Mouse (Mus musculus): ENCODE data around the gene Pbx2. TPM values are rescaled to one million over a fixed set of nuclear protein-coding genes. Genes with fewer than 3 reads are reported as not detected.
A peak's percentile ranks its signal among the peaks of the same experiment; 100 is the strongest.

Pbx2 gene
- polyA plus RNA-seq, 1 experiment from 2014 or later, result 6.9 TPM

- Histone ChIP-seq H3K4me1 (ENCODE audit: control insufficient read depth, insufficient read depth, low read length) (peaks cover 39% of the 10 kb centered on the region), H3K27ac (ENCODE audit: low read length) (peak overlapping the region; percentile 92), H3K4me2 (ENCODE audit: low read depth, low read length) (peak overlapping the region; percentile 68), H3K4me3 (ENCODE audit: low read length) (peak overlapping the region; percentile 89), H3K9me3 (ENCODE audit: control insufficient read depth, low read length) (no peaks in the 10 kb centered on the region), H3K36me3 (ENCODE audit: control insufficient read depth, insufficient read depth, low read length) (peaks cover 7% of the 10 kb centered on the region), H3K9ac (ENCODE audit: low read depth, low read length) (peak overlapping the region; percentile 99), H3K27me3 (replicated peaks; ENCODE audit: control insufficient read depth, insufficient read depth, low read length) (no peaks in the 10 kb centered on the region)
- 9% methylated on average over 24 of the region's 24 CpGs for WGBS
- no peak for ATAC-seq
Measured at GRCm38 (mm10) chr17:34604511-34605237, 13.6 kb downstream of the Pbx2 start.

GRCm38 (mm10) chr17:34605609-34606008 is 14.5 kb downstream of the Pbx2 start:
- Histone ChIP-seq H3K9me3 (ENCODE audit: control insufficient read depth, low read length) (no peaks in the 10 kb centered on the region), H3K9ac (ENCODE audit: low read depth, low read length) (peak overlapping the region; percentile 99), H3K36me3 (ENCODE audit: control insufficient read depth, insufficient read depth, low read length) (peaks cover 6% of the 10 kb centered on the region; the same call in 1 of the 2 replicates), H3K4me2 (ENCODE audit: low read depth, low read length) (peak overlapping the region; percentile 89), H3K27ac (ENCODE audit: low read length) (peak overlapping the region; percentile 92), H3K4me3 (ENCODE audit: low read length) (peak overlapping the region; percentile 89), H3K27me3 (replicated peaks; ENCODE audit: control insufficient read depth, insufficient read depth, low read length) (no peaks in the 10 kb centered on the region), H3K4me1 (ENCODE audit: control insufficient read depth, insufficient read depth, low read length) (peaks cover 39% of the 10 kb centered on the region)
- WGBS, result 1% methylated on average over 27 of the region's 30 CpGs
- peak; percentile 44 for ATAC-seq

GRCm38 (mm10) chr17:34606186-34607039 is 15.3 kb downstream of the Pbx2 start:
- no peaks in the 10 kb centered on the region for H3K27me3 ChIP-seq (replicated peaks; ENCODE audit: control insufficient read depth, insufficient read depth, low read length)
- peak overlapping the region; percentile 99 for H3K9ac ChIP-seq (ENCODE audit: low read depth, low read length)
- H3K9me3 ChIP-seq (ENCODE audit: control insufficient read depth, low read length), result no peaks in the 10 kb centered on the region
- peak overlapping the region; percentile 89 for H3K4me3 ChIP-seq (ENCODE audit: low read length)
- H3K4me2 ChIP-seq (ENCODE audit: low read depth, low read length), result peak overlapping the region; percentile 89
- no peak for ATAC-seq
- peaks cover 39% of the 10 kb centered on the region for H3K4me1 ChIP-seq (ENCODE audit: control insufficient read depth, insufficient read depth, low read length)
- H3K36me3 ChIP-seq (ENCODE audit: control insufficient read depth, insufficient read depth, low read length), result 0 out of 2 replicates have a peak, but pooled peaks cover 4% of the 10 kb centered on the region
- WGBS, result 10% methylated on average over 31 of the region's 32 CpGs
- H3K27ac ChIP-seq (ENCODE audit: low read length), result peak overlapping the region; percentile 89

DNA sequence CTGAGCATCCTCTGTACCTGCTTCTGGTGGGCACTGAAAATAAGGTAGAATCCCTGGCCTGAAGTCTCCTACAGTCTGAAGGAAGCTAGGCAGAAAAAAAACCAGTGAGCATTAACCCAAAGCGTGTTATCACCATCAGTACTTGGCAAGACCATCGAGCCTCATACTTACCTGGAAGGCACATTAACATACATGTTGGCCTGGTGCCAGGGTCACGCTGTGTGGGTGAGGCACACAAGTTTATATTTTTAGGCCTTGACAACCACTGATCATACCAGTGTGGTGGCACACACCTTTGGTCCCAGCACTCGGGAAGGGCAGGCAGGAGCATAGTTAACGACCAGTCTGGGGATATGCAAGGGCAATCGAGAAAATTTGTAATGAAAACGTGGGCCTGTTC is 16.9 kb downstream of the Pbx2 start:
- Histone ChIP-seq H3K9me3 (ENCODE audit: control insufficient read depth, low read length) (no peaks in the 10 kb centered on the region), H3K27me3 (replicated peaks; ENCODE audit: control insufficient read depth, insufficient read depth, low read length) (no peaks in the 10 kb centered on the region), H3K9ac (ENCODE audit: low read depth, low read length) (0 out of 2 replicates have a peak overlapping the region, but pooled peaks have one; percentile 18), H3K4me1 (ENCODE audit: control insufficient read depth, insufficient read depth, low read length) (peaks cover 30% of the 10 kb centered on the region), H3K4me2 (ENCODE audit: low read depth, low read length) (no peak overlapping the region), H3K4me3 (ENCODE audit: low read length) (no peak overlapping the region), H3K36me3 (ENCODE audit: control insufficient read depth, insufficient read depth, low read length) (peaks cover 8% of the 10 kb centered on the region; the same call in 1 of the 2 replicates), H3K27ac (ENCODE audit: low read length) (no peak overlapping the region)
- ATAC-seq, result no peak
- 81% methylated on average over 7 of the region's 7 CpGs for WGBS

DNA sequence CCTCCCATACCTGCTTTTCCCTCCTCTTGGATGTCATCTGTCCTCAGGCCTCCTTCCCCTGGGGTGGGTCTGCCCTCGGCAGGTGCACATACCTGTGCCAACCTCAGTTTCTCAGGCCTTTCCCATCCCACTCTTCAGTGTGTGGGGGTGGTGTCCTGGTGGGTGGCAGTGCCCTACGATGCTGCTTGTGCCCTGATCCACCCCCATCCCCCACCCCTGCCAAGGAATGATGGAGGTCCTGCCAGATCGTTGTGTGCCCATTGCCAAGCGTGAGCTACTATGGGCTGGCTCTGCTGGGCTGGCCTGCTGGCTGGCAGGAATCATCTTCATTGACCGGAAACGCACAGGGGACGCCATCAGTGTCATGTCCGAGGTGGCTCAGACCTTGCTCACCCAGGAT is 20.0 kb downstream of the Pbx2 start:
- ATAC-seq, result no peak
- Histone ChIP-seq H3K36me3 (ENCODE audit: control insufficient read depth, insufficient read depth, low read length) (peaks cover 9% of the 10 kb centered on the region; the same call in 1 of the 2 replicates), H3K4me2 (ENCODE audit: low read depth, low read length) (no peak overlapping the region), H3K27ac (ENCODE audit: low read length) (no peak overlapping the region), H3K9ac (ENCODE audit: low read depth, low read length) (no peak overlapping the region), H3K4me3 (ENCODE audit: low read length) (no peak overlapping the region), H3K4me1 (ENCODE audit: control insufficient read depth, insufficient read depth, low read length) (peaks cover 23% of the 10 kb centered on the region), H3K27me3 (replicated peaks; ENCODE audit: control insufficient read depth, insufficient read depth, low read length) (no peaks in the 10 kb centered on the region), H3K9me3 (ENCODE audit: control insufficient read depth, low read length) (no peaks in the 10 kb centered on the region)
- 91% methylated on average over 8 of the region's 8 CpGs for WGBS

GRCm38 (mm10) chr17:34613054-34613645 is 22.1 kb downstream of the Pbx2 start:
- Histone ChIP-seq H3K4me1 (ENCODE audit: control insufficient read depth, insufficient read depth, low read length) (peaks cover 8% of the 10 kb centered on the region; the same call in 1 of the 2 replicates), H3K27me3 (replicated peaks; ENCODE audit: control insufficient read depth, insufficient read depth, low read length) (no peaks in the 10 kb centered on the region), H3K4me3 (ENCODE audit: low read length) (no peak overlapping the region), H3K27ac (ENCODE audit: low read length) (no peak overlapping the region), H3K9ac (ENCODE audit: low read depth, low read length) (no peak overlapping the region), H3K4me2 (ENCODE audit: low read depth, low read length) (no peak overlapping the region), H3K9me3 (ENCODE audit: control insufficient read depth, low read length) (no peaks in the 10 kb centered on the region), H3K36me3 (ENCODE audit: control insufficient read depth, insufficient read depth, low read length) (peaks cover 9% of the 10 kb centered on the region; the same call in 1 of the 2 replicates)
- 85% methylated on average over 11 of the region's 11 CpGs for WGBS
- no peak for ATAC-seq

- peaks cover 9% of the 10 kb centered on the region; the same call in 1 of the 2 replicates for H3K36me3 ChIP-seq (ENCODE audit: control insufficient read depth, insufficient read depth, low read length)
- ATAC-seq, result no peak
- 91% methylated on average over 10 of the region's 10 CpGs for WGBS
Measured at GRCm38 (mm10) chr17:34613830-34614229, 22.8 kb downstream of the Pbx2 start.

GRCm38 (mm10) chr17:34615871-34616270 is 24.8 kb downstream of the Pbx2 start, which contains the start of gene Egfl8:
Egfl8 (minus strand) TSS chr17:34615971.
- Histone ChIP-seq H3K36me3 (ENCODE audit: control insufficient read depth, insufficient read depth, low read length) (peaks cover 9% of the 10 kb centered on the region; the same call in 1 of the 2 replicates), H3K4me3 (ENCODE audit: low read length) (no peak within 1 kb of the TSS), H3K9ac (ENCODE audit: low read depth, low read length) (no peak within 1 kb of the TSS), H3K4me1 (ENCODE audit: control insufficient read depth, insufficient read depth, low read length) (no peaks in the 10 kb centered on the region), H3K27me3 (replicated peaks; ENCODE audit: control insufficient read depth, insufficient read depth, low read length) (no peaks in the 10 kb centered on the region), H3K4me2 (ENCODE audit: low read depth, low read length) (no peak within 1 kb of the TSS), H3K9me3 (ENCODE audit: control insufficient read depth, low read length) (no peaks in the 10 kb centered on the region), H3K27ac (ENCODE audit: low read length) (no peak within 1 kb of the TSS; the same call in 1 of the 2 replicates)
- WGBS, result 68% methylated on average over 6 of the region's 6 CpGs
- no peak for ATAC-seq

More at GRCm38 (mm10) chr17:34613830-34614229, 22.8 kb downstream of the Pbx2 start:
- H3K27me3 ChIP-seq (replicated peaks; ENCODE audit: control insufficient read depth, insufficient read depth, low read length), result no peaks in the 10 kb centered on the region
- H3K27ac ChIP-seq (ENCODE audit: low read length), result no peak overlapping the region
- H3K4me2 ChIP-seq (ENCODE audit: low read depth, low read length), result no peak overlapping the region
- H3K9me3 ChIP-seq (ENCODE audit: control insufficient read depth, low read length), result no peaks in the 10 kb centered on the region
- no peak overlapping the region for H3K9ac ChIP-seq (ENCODE audit: low read depth, low read length)
- H3K4me1 ChIP-seq (ENCODE audit: control insufficient read depth, insufficient read depth, low read length), result peaks cover 3% of the 10 kb centered on the region; the same call in 1 of the 2 replicates
- no peak overlapping the region for H3K4me3 ChIP-seq (ENCODE audit: low read length)

DNA sequence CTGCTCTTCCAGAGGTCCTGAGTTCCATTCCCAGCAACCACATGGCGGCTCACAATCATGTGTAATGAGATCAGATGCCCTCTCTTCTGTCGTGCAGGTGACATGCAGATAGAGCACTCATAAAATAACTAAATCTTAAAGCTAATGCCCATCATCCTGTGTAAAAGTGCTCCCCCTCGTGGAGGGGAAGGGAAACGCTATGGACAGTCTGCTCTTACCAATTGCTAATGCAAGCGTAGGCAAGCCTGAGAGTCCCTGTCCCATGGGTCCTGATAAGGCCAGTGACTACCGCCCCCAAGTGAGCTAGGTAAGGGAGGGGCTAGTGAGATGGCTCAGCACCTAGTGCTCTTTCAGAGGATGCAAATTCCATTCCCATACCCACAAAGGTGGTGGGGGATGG is 27.9 kb downstream of the Pbx2 start:
- 13% methylated on average over 6 of the region's 6 CpGs for WGBS
- no peaks in the 10 kb centered on the region for H3K9me3 ChIP-seq (ENCODE audit: control insufficient read depth, low read length)
- peaks cover 12% of the 10 kb centered on the region for H3K36me3 ChIP-seq (ENCODE audit: control insufficient read depth, insufficient read depth, low read length)
- no peak overlapping the region for H3K9ac ChIP-seq (ENCODE audit: low read depth, low read length)
- no peaks in the 10 kb centered on the region for H3K4me1 ChIP-seq (ENCODE audit: control insufficient read depth, insufficient read depth, low read length)
- H3K4me3 ChIP-seq (ENCODE audit: low read length), result no peak overlapping the region
- H3K27me3 ChIP-seq (replicated peaks; ENCODE audit: control insufficient read depth, insufficient read depth, low read length), result no peaks in the 10 kb centered on the region
- H3K27ac ChIP-seq (ENCODE audit: low read length), result no peak overlapping the region
- ATAC-seq, result peak; percentile 45
- no peak overlapping the region for H3K4me2 ChIP-seq (ENCODE audit: low read depth, low read length)

Measured in intestine, embryonic 16.5 days (tissue).